In the genomic region with DNA sequence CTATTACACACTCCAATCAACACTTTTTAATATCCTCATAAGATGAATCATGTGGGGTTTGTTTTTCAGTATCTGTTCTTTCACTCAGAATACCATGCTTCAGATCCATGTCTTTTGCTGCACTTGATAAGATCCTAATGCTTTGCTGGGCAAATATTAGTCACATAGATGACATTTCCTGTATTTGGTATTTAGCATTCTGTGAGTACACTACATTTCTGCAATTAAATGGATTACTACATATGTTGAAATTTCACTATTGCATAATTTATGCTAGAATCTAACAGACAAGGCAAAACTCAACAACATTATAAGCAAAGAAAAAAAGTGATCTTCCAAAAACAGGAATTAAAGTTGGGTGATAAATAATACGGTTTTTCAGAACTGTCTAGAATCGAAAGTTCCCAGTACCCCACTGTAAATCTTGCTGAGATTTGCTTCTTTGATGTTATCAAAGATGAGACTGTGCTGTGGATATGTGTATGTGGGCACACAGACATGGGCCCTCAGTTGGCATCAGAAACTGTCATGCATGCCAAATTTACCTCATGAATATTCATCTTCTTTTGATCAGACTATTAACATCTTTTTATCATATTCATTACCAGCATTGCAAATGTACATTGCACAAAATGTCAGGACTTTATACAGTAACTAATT, we compare ENCODE assay signal across 17 mouse cellular contexts.
DNase-seq lines count a peak whose midpoint lies in the region; ATAC-seq lines count a peak whose summit lies in the region.
"Had no signal": no experiment of that assay in that cellular context is flagged by ENCODE, and none has a peak within 500 bp of the region (broad histone marks: within the 10 kb centered on the region; RNA-seq: fewer than 3 reads in every experiment).

No protein-coding gene starts in this region.

- H3K9me3 ChIP-seq in hindbrain, embryonic 14.5 days (ENCODE audit: control insufficient read depth, low read length): no peaks in the 10 kb centered on the region
- H3K9me3 ChIP-seq in hindbrain, embryonic 12.5 days (replicated peaks): no peaks in the 10 kb centered on the region
- no peaks in the 10 kb centered on the region for H3K9me3 ChIP-seq in midbrain, embryonic 14.5 days (ENCODE audit: control insufficient read depth, low read length)
- no peaks in the 10 kb centered on the region for H3K9me3 ChIP-seq in midbrain, embryonic 10.5 days (replicated peaks)
- H3K9me3 ChIP-seq in intestine, embryonic 15.5 days: no peaks in the 10 kb centered on the region
- H3K9me3 ChIP-seq: heart, embryonic 12.5 days; limb, embryonic 13.5 days; liver, embryonic 15.5 days had no signal

- 80% methylated on average over 2 of the region's 2 CpGs for WGBS in hindbrain, embryonic 14.5 days
- WGBS in hindbrain, embryonic 12.5 days: 91% methylated on average over 2 of the region's 2 CpGs
- 79% methylated on average over 2 of the region's 2 CpGs for WGBS in midbrain, embryonic 14.5 days
- WGBS in midbrain, embryonic 10.5 days: 83% methylated on average over 2 of the region's 2 CpGs
- 79% methylated on average over 2 of the region's 2 CpGs for WGBS in intestine, embryonic 15.5 days

- no peak overlapping the region for H3K4me2 ChIP-seq in hindbrain, embryonic 14.5 days (replicated peaks)
- no peak overlapping the region for H3K4me2 ChIP-seq in hindbrain, embryonic 12.5 days (replicated peaks)
- no peak overlapping the region for H3K4me2 ChIP-seq in midbrain, embryonic 14.5 days (ENCODE audit: low read length)
- no peak overlapping the region for H3K4me2 ChIP-seq in intestine, embryonic 15.5 days (replicated peaks)
- H3K4me2 ChIP-seq: heart, embryonic 12.5 days; limb, embryonic 13.5 days; liver, embryonic 15.5 days had no signal

- no peaks in the 10 kb centered on the region for H3K36me3 ChIP-seq in hindbrain, embryonic 14.5 days (replicated peaks; ENCODE audit: control insufficient read depth, insufficient read depth)
- H3K36me3 ChIP-seq in hindbrain, embryonic 12.5 days: no peaks in the 10 kb centered on the region
- no peaks in the 10 kb centered on the region for H3K36me3 ChIP-seq in midbrain, embryonic 14.5 days (ENCODE audit: control insufficient read depth, insufficient read depth, low read length)
- H3K36me3 ChIP-seq in midbrain, embryonic 10.5 days: no peaks in the 10 kb centered on the region
- H3K36me3 ChIP-seq in intestine, embryonic 15.5 days: no peaks in the 10 kb centered on the region
- H3K36me3 ChIP-seq: heart, embryonic 12.5 days; limb, embryonic 13.5 days; liver, embryonic 15.5 days had no signal

- peak; percentile 59; the same call in 1 of the 2 replicates for ATAC-seq in hindbrain, embryonic 14.5 days (ENCODE audit: low FRiP score)
- no peak for ATAC-seq in hindbrain, embryonic 12.5 days (ENCODE audit: low FRiP score)
- peak; percentile 77; the same call in 1 of the 2 replicates for ATAC-seq in midbrain, embryonic 14.5 days (ENCODE audit: low FRiP score, low TSS enrichment)
- peak; percentile 92 for ATAC-seq in megakaryocyte, adult 5-6 weeks (ENCODE audit: poor library complexity, severe bottlenecking)
- no peak for ATAC-seq in intestine, embryonic 15.5 days
- ATAC-seq: intestine, embryonic 16.5 days had no signal

- no peak overlapping the region for H3K4me3 ChIP-seq in hindbrain, embryonic 14.5 days (replicated peaks; ENCODE audit: low read length)
- H3K4me3 ChIP-seq in hindbrain, embryonic 12.5 days: no peak overlapping the region
- no peak overlapping the region for H3K4me3 ChIP-seq in midbrain, embryonic 14.5 days (replicated peaks; ENCODE audit: low read depth, low read length)
- no peak overlapping the region for H3K4me3 ChIP-seq in midbrain, embryonic 10.5 days
- H3K4me3 ChIP-seq in intestine, embryonic 15.5 days (replicated peaks): no peak overlapping the region
- H3K4me3 ChIP-seq: erythroblast, embryonic 14.5 days; heart, embryonic 12.5 days; layer of hippocampus, adult 2 months; limb, embryonic 13.5 days; liver, embryonic 15.5 days had no signal

- peak; percentile 46 for DNase-seq in hindbrain, embryonic 14.5 days (ENCODE audit: low spot score)
- DNase-seq in midbrain, embryonic 14.5 days: peak; percentile 52
- DNase-seq in midbrain, embryonic 10.5 days (ENCODE audit: low spot score): no peak
- peak; percentile 22 for DNase-seq in brain, adult 2 months (ENCODE audit: low read depth, low spot score)
- DNase-seq: adrenal gland, postnatal 36 days; cerebellum, postnatal 36 days; lung, postnatal 10 days; right cerebral cortex, postnatal 25 days had no signal

- H3K27me3 ChIP-seq in hindbrain, embryonic 14.5 days (ENCODE audit: control insufficient read depth, insufficient read depth, low read length): no peaks in the 10 kb centered on the region
- no peaks in the 10 kb centered on the region for H3K27me3 ChIP-seq in hindbrain, embryonic 12.5 days
- no peaks in the 10 kb centered on the region for H3K27me3 ChIP-seq in midbrain, embryonic 14.5 days (ENCODE audit: control insufficient read depth, insufficient read depth, low read length)
- H3K27me3 ChIP-seq in midbrain, embryonic 10.5 days (ENCODE audit: low read depth, poor library complexity, severe bottlenecking): no peaks in the 10 kb centered on the region
- H3K27me3 ChIP-seq in intestine, embryonic 15.5 days (replicated peaks): no peaks in the 10 kb centered on the region
- H3K27me3 ChIP-seq: heart, embryonic 12.5 days; limb, embryonic 13.5 days; liver, embryonic 15.5 days had no signal

- no peak overlapping the region for H3K9ac ChIP-seq in hindbrain, embryonic 14.5 days
- H3K9ac ChIP-seq in hindbrain, embryonic 12.5 days: no peak overlapping the region
- no peak overlapping the region for H3K9ac ChIP-seq in midbrain, embryonic 14.5 days (replicated peaks; ENCODE audit: low read length)
- H3K9ac ChIP-seq in intestine, embryonic 15.5 days: no peak overlapping the region
- H3K9ac ChIP-seq: heart, embryonic 12.5 days; limb, embryonic 13.5 days; liver, embryonic 15.5 days had no signal

- no peak overlapping the region for H3K27ac ChIP-seq in hindbrain, embryonic 14.5 days
- no peak overlapping the region for H3K27ac ChIP-seq in hindbrain, embryonic 12.5 days
- no peak overlapping the region for H3K27ac ChIP-seq in midbrain, embryonic 14.5 days (replicated peaks; ENCODE audit: low read depth, low read length)
- no peak overlapping the region for H3K27ac ChIP-seq in midbrain, embryonic 10.5 days (replicated peaks)
- H3K27ac ChIP-seq in intestine, embryonic 15.5 days: no peak overlapping the region
- H3K27ac ChIP-seq: layer of hippocampus, adult 2 months; limb, embryonic 13.5 days; liver, embryonic 15.5 days had no signal

- H3K4me1 ChIP-seq in hindbrain, embryonic 14.5 days (replicated peaks; ENCODE audit: control insufficient read depth, insufficient read depth, low read length): peaks cover 4% of the 10 kb centered on the region
- no peaks in the 10 kb centered on the region for H3K4me1 ChIP-seq in hindbrain, embryonic 12.5 days
- 0 out of 2 replicates have a peak, but pooled peaks cover 3% of the 10 kb centered on the region for H3K4me1 ChIP-seq in midbrain, embryonic 14.5 days (ENCODE audit: control insufficient read depth, insufficient read depth, low read length)
- no peaks in the 10 kb centered on the region for H3K4me1 ChIP-seq in midbrain, embryonic 10.5 days
- no peaks in the 10 kb centered on the region for H3K4me1 ChIP-seq in intestine, embryonic 15.5 days (replicated peaks)
- H3K4me1 ChIP-seq: heart, embryonic 12.5 days; limb, embryonic 13.5 days; liver, embryonic 15.5 days had no signal

Comparison
In these comparisons a context has a peak if more than half of its experiments do, and no peak if none do; other contexts are left out.
1. ATAC-seq: peak in hindbrain, embryonic 14.5 days (single experiment), midbrain, embryonic 14.5 days (single experiment) and megakaryocyte, adult 5-6 weeks (single experiment); none in hindbrain, embryonic 12.5 days (single experiment) and intestine, embryonic 15.5 days (single experiment).